Mouse (Mus musculus): ENCODE data around the gene Fndc8.

DNA sequence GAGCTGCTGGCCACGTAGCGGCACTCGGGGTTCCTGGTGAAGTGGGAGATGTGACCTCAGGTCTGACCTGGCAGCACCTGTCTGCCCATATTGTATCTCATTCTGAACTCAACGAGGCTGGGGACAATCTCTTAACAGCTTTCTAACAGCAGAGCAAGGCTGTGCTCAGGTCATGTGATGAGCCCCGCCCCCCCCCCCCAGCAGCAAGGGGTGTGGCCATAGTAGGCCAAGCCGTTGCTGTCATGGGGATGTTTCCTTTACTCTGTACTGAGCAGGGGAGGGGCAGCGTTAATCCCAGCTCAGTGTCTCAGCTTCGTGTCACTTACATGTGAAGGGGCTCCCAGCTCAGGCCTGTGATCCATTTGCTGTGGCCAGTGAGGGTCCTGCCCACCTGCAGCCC lies 13.0 kb downstream of the Fndc8 start:
- TF ChIP-seq CTCF (IDR thresholded peaks at IDR 0.05) (no peak), EP300 (IDR thresholded peaks at IDR 0.05) (no peak)

All from lung, postnatal 0 days (tissue).